Mouse (Mus musculus) stomach, postnatal 0 days (tissue): Measurements from ENCODE around the gene Hoxa5.

Experiments used
- CTCF ChIP-seq: IDR thresholded peaks from 2 replicates; pipeline ENCODE4 v1.5.1; 2016; ENCODE audit warnings: antibody characterized with exemption, low read depth, mild to moderate bottlenecking, moderate library complexity
- EP300 ChIP-seq: optimal IDR thresholded peaks from 2 replicates; pipeline ENCODE3; 2016; ENCODE audit warnings: antibody characterized with exemption

GRCm38 (mm10) chr6:52200073-52200750 lies 4.2 kb downstream of the Hoxa5 start:
- TF ChIP-seq CTCF (no peak), EP300 (no peak)
